ENCODE assay signal across 8 mouse cellular contexts in genomic region chr5:103773100-103773552, GRCm38 (mm10).
A peak's percentile ranks its signal among the peaks of the same experiment; 100 is the strongest.
DNase-seq lines count a peak whose midpoint lies in the region; ATAC-seq lines count a peak whose summit lies in the region.

No protein-coding gene starts in this region.

- peak overlapping the region; percentile 60 to 72 for H3K27ac ChIP-seq in heart, embryonic 14.5 days (replicated peaks in 1 of 2; ENCODE audit: control insufficient read depth in 1 of 2, insufficient read depth in 1 of 2, low read depth in 2 of 2, low read length in 2 of 2)
- peak overlapping the region; percentile 86 for H3K27ac ChIP-seq in limb, embryonic 10.5 days
- H3K27ac ChIP-seq in midbrain, embryonic 13.5 days, result peak overlapping the region; percentile 80

- WGBS in heart, embryonic 14.5 days, result 17% methylated on average over 5 of the region's 5 CpGs
- WGBS in limb, embryonic 10.5 days, result 17% methylated on average over 5 of the region's 5 CpGs
- 2% methylated on average over 5 of the region's 5 CpGs for WGBS in midbrain, embryonic 13.5 days

- no peaks in the 10 kb centered on the region for H3K9me3 ChIP-seq in heart, embryonic 14.5 days (ENCODE audit: control insufficient read depth, low read length)
- no peaks in the 10 kb centered on the region for H3K9me3 ChIP-seq in limb, embryonic 10.5 days (replicated peaks)
- H3K9me3 ChIP-seq in midbrain, embryonic 13.5 days, result 0 out of 2 replicates have a peak, but pooled peaks cover 2% of the 10 kb centered on the region

- DNase-seq in Muller cell, postnatal 12 days (ENCODE audit: inconsistent ontology term), result peak; percentile 87
- DNase-seq in embryo, embryonic 11 days, result peak; percentile 68
- no peak for DNase-seq in limb, embryonic 10.5 days (ENCODE audit: low spot score)
- DNase-seq in thymus, postnatal 10 days (ENCODE audit: low spot score in 2 of 2), result no peak
- DNase-seq in frontal cortex, postnatal 14 days (ENCODE audit: low spot score in 2 of 2), result no peak
- no peak for DNase-seq in cerebellum, postnatal 10 days

- peak overlapping the region; percentile 48 for H3K4me2 ChIP-seq in heart, embryonic 14.5 days (ENCODE audit: low read length)
- peak overlapping the region; percentile 31 for H3K4me2 ChIP-seq in midbrain, embryonic 13.5 days (replicated peaks)

- no peaks in the 10 kb centered on the region for H3K27me3 ChIP-seq in heart, embryonic 14.5 days (ENCODE audit: control insufficient read depth, insufficient read depth, low read length)
- H3K27me3 ChIP-seq in limb, embryonic 10.5 days (ENCODE audit: low read depth, poor library complexity, severe bottlenecking), result no peaks in the 10 kb centered on the region
- H3K27me3 ChIP-seq in midbrain, embryonic 13.5 days, result no peaks in the 10 kb centered on the region; the same call in 1 of the 2 replicates

- peak overlapping the region; percentile 52; the same call in 1 of the 2 replicates for H3K9ac ChIP-seq in heart, embryonic 14.5 days (ENCODE audit: low read length)
- no peak overlapping the region for H3K9ac ChIP-seq in midbrain, embryonic 13.5 days (replicated peaks)

- no peak overlapping the region for H3K4me3 ChIP-seq in heart, embryonic 14.5 days (ENCODE audit: control insufficient read depth in 1 of 2, insufficient read depth in 1 of 2, low read depth in 1 of 2, low read length in 2 of 2)
- H3K4me3 ChIP-seq in limb, embryonic 10.5 days, result 0 out of 2 replicates have a peak overlapping the region, but pooled peaks have one; percentile 16
- H3K4me3 ChIP-seq in midbrain, embryonic 13.5 days (replicated peaks), result no peak overlapping the region

- no peaks in the 10 kb centered on the region for H3K36me3 ChIP-seq in heart, embryonic 14.5 days (ENCODE audit: control insufficient read depth, insufficient read depth, low read length)
- no peaks in the 10 kb centered on the region for H3K36me3 ChIP-seq in limb, embryonic 10.5 days
- H3K36me3 ChIP-seq in midbrain, embryonic 13.5 days, result no peaks in the 10 kb centered on the region

- peaks cover 30 to 76% of the 10 kb centered on the region in 2 experiments for H3K4me1 ChIP-seq in heart, embryonic 14.5 days (ENCODE audit: control insufficient read depth in 2 of 2, insufficient read depth in 2 of 2, low read length in 2 of 2)
- peaks cover 52% of the 10 kb centered on the region for H3K4me1 ChIP-seq in limb, embryonic 10.5 days
- peaks cover 50% of the 10 kb centered on the region for H3K4me1 ChIP-seq in midbrain, embryonic 13.5 days (replicated peaks)

- peak; percentile 66; the same call in 1 of the 2 replicates for ATAC-seq in heart, embryonic 14.5 days (ENCODE audit: insufficient number of reproducible peaks, insufficient read depth, low FRiP score, low read depth)
- peak; percentile 82 for ATAC-seq in midbrain, embryonic 13.5 days

Comparison
In these comparisons a context has a peak if more than half of its experiments do, and no peak if none do; other contexts are left out.
1. DNase-seq: peak in Muller cell, postnatal 12 days (single experiment) and embryo, embryonic 11 days (single experiment); none in limb, embryonic 10.5 days (single experiment), thymus, postnatal 10 days (0 of 2), frontal cortex, postnatal 14 days (0 of 2) and cerebellum, postnatal 10 days (0 of 2).
2. Peak in every context shown above with its lines, with median percentiles within 50 percentile points of each other: H3K27ac ChIP-seq.